Mouse (Mus musculus): ENCODE measurements at regions not wholly inside any gene's neighbourhood (a gene's known extent, or its start where the extent isn't known, plus 50 kb on each side); places are given as distances from the start of the nearest gene placed in this dataset.

GRCm38 (mm10) chr13:99630800-99631199 is 114.5 kb upstream of the Map1b start:
- TF ChIP-seq CTCF (IDR thresholded peaks at IDR 0.05 in 2 of 3, conservative IDR thresholded peaks at IDR 0.05 in 1 of 3; ENCODE audit: control insufficient read depth in 1 of 3, insufficient read depth in 1 of 3, low read depth in 2 of 3, low read length in 3 of 3, poor library complexity in 1 of 3, severe bottlenecking in 1 of 3) (no peak), GATA1 (IDR thresholded peaks at IDR 0.05; ENCODE audit: low read depth, low read length) (no peak), HCFC1 (IDR thresholded peaks at IDR 0.05; ENCODE audit: low read depth, low read length) (no peak), POLR2A (IDR thresholded peaks at IDR 0.05; ENCODE audit: control insufficient read depth in 1 of 2, insufficient read depth in 1 of 2, low read depth in 1 of 2, low read length in 2 of 2, poor library complexity in 1 of 2) (no peak), USF1 (IDR thresholded peaks at IDR 0.05; ENCODE audit: low read depth, low read length) (no peak), MEF2A (IDR thresholded peaks at IDR 0.05; ENCODE audit: extremely low read depth, insufficient replicate concordance, low read depth, low read length, poor library complexity, severe bottlenecking) (no peak), BHLHE40 (IDR thresholded peaks at IDR 0.05; ENCODE audit: borderline replicate concordance, low read depth, low read length) (no peak), MAX (IDR thresholded peaks at IDR 0.05; ENCODE audit: low read length) (no peak), ETS1 (IDR thresholded peaks at IDR 0.05; ENCODE audit: low read depth, low read length) (no peak), RCOR1 (IDR thresholded peaks at IDR 0.05; ENCODE audit: low read depth, low read length) (no peak), ELF1 (IDR thresholded peaks at IDR 0.05; ENCODE audit: low read depth, low read length) (no peak), E2F4 (IDR thresholded peaks at IDR 0.05; ENCODE audit: borderline replicate concordance, low read depth, low read length) (no peak)
